Mouse (Mus musculus) kidney, postnatal 0 days (tissue): ENCODE results near the gene Dlgap4. TPM values are rescaled to one million over a fixed set of nuclear protein-coding genes. Genes with fewer than 3 reads are reported as not detected.

ENCODE experiments used
- ATAC-seq: fragments of 200-750 bp; cut with Nextera tagmentation; replicated peaks from 2 replicates; pipeline ENCODE4 v1.8.0; 2017; ENCODE audit warnings: low read depth, moderate number of reproducible peaks, moderate TSS enrichment, moderate library complexity; ENCODE audit not compliant: low FRiP score
- DNase-seq: peaks from one replicate; pipeline ENCODE4 v3.0.0-alpha.2; 2016; ENCODE audit warnings: low spot score
- H3K27ac ChIP-seq: fragments of 300-500 bp; sonication (generic); 2 replicates; pipeline ENCODE4 v1.5.1; 2014; ENCODE audit warnings: mild to moderate bottlenecking
- H3K27me3 ChIP-seq: fragments of 300-500 bp; sonication (generic); 2 replicates; pipeline ENCODE4 v1.6.1; 2014; ENCODE audit warnings: low read length, mixed read lengths; ENCODE audit not compliant: insufficient read depth
- H3K36me3 ChIP-seq: fragments of 300-500 bp; sonication (generic); 2 replicates; pipeline ENCODE4 v1.6.1; 2014; ENCODE audit warnings: low read length, mixed read lengths; ENCODE audit not compliant: insufficient read depth
- H3K4me1 ChIP-seq: fragments of 300-500 bp; sonication (generic); replicated peaks from 2 replicates; pipeline ENCODE4 v1.6.1; 2014; ENCODE audit warnings: antibody characterized with exemption, low read length, mixed read lengths; ENCODE audit not compliant: insufficient read depth
- H3K4me2 ChIP-seq: fragments of 300-500 bp; sonication (generic); 2 replicates; pipeline ENCODE4 v1.6.1; 2014; ENCODE audit warnings: mild to moderate bottlenecking, low read length, moderate library complexity, mixed read lengths
- H3K4me3 ChIP-seq: fragments of 300-500 bp; sonication (generic); replicated peaks from 2 replicates; pipeline ENCODE4 v1.5.1; 2014; ENCODE audit warnings: low read depth, low read length
- H3K9ac ChIP-seq: fragments of 300-500 bp; sonication (generic); 2 replicates; pipeline ENCODE4 v1.6.1; 2014; ENCODE audit warnings: low read depth, low read length
- H3K9me3 ChIP-seq: fragments of 300-500 bp; sonication (generic); replicated peaks from 2 replicates; pipeline ENCODE4 v1.6.1; 2016; ENCODE audit warnings: low read length, inconsistent platforms, mixed read lengths
- CTCF ChIP-seq: IDR thresholded peaks from 2 replicates; pipeline ENCODE4 v1.5.1; 2016; ENCODE audit warnings: antibody characterized with exemption, low read depth, mild to moderate bottlenecking, moderate library complexity
- WGBS: fragments of 180-500 bp; shearing (Covaris S2); extraction: QIAGEN DNeasy Blood & Tissue Kit; methylation state at CpG from one replicate; pipeline ENCODE4 v1.1.7; 2014; 5-methylcytosine and 5-hydroxymethylcytosine counted together
- polyA plus RNA-seq: library from polyadenylated mRNA; unstranded; fragments of >200 nt; fragmentation: Nextera tagmentation; extraction: Ambion mirVana; gene quantifications from 2 replicates; pipeline ENCODE4 v1.2.1, GENCODE M21; 2015

Gene Dlgap4
- polyA plus RNA-seq, 1 experiment from 2014 or later: 61.1 TPM

- Histone ChIP-seq H3K9me3 (no peaks in the 10 kb centered on the region), H3K36me3 (no peaks in the 10 kb centered on the region), H3K4me2 (no peak overlapping the region), H3K9ac (no peak overlapping the region), H3K27me3 (no peaks in the 10 kb centered on the region), H3K4me3 (no peak overlapping the region), H3K27ac (no peak overlapping the region), H3K4me1 (no peaks in the 10 kb centered on the region)
- TF ChIP-seq CTCF: no peak
- 63% methylated on average over 9 of the region's 9 CpGs for WGBS
- DNase-seq (no peak), ATAC-seq (no peak)
These were observed 84.7 kb downstream of the Dlgap4 start for GRCm38 (mm10) chr2:156698168-156698567.

GRCm38 (mm10) chr2:156705473-156705872, 92.0 kb downstream of the Dlgap4 start:
- Histone ChIP-seq H3K9ac (no peak overlapping the region), H3K4me1 (no peaks in the 10 kb centered on the region), H3K27ac (no peak overlapping the region), H3K4me3 (no peak overlapping the region), H3K9me3 (no peaks in the 10 kb centered on the region), H3K36me3 (no peaks in the 10 kb centered on the region), H3K4me2 (no peak overlapping the region), H3K27me3 (no peaks in the 10 kb centered on the region)
- 18% methylated on average over 6 of the region's 6 CpGs for WGBS
- DNase-seq (peak; percentile 79), ATAC-seq (no peak)
- peak; percentile 94 for TF ChIP-seq CTCF

GRCm38 (mm10) chr2:156716683-156717082, 103.2 kb downstream of the Dlgap4 start:
- 75% methylated on average over 6 of the region's 6 CpGs for WGBS
- ATAC-seq (no peak), DNase-seq (no peak)
- H3K9ac ChIP-seq: no peak overlapping the region
- H3K9me3 ChIP-seq: no peaks in the 10 kb centered on the region
- H3K4me3 ChIP-seq: no peak overlapping the region
- H3K4me2 ChIP-seq: no peak overlapping the region
- no peak overlapping the region for H3K27ac ChIP-seq
- H3K4me1 ChIP-seq: peaks cover 15% of the 10 kb centered on the region; the same call in 1 of the 2 replicates
- no peaks in the 10 kb centered on the region for H3K27me3 ChIP-seq
- H3K36me3 ChIP-seq: no peaks in the 10 kb centered on the region
- no peak for TF ChIP-seq CTCF

GRCm38 (mm10) chr2:156717320-156718281, 104.1 kb downstream of the Dlgap4 start:
- no peaks in the 10 kb centered on the region for H3K9me3 ChIP-seq
- H3K4me1 ChIP-seq: peaks cover 21% of the 10 kb centered on the region; the same call in 1 of the 2 replicates
- no peaks in the 10 kb centered on the region for H3K27me3 ChIP-seq
- H3K27ac ChIP-seq: peak overlapping the region; percentile 47
- TF ChIP-seq CTCF: no peak
- 18% methylated on average over 17 of the region's 17 CpGs for WGBS
- H3K9ac ChIP-seq: no peak overlapping the region
- ATAC-seq (peak; percentile 48), DNase-seq (peak; percentile 80)
- peak overlapping the region; percentile 21 for H3K4me2 ChIP-seq
- no peaks in the 10 kb centered on the region for H3K36me3 ChIP-seq
- H3K4me3 ChIP-seq: no peak overlapping the region

- ATAC-seq (no peak), DNase-seq (peak; percentile 50)
- H3K4me2 ChIP-seq: no peak overlapping the region
- no peaks in the 10 kb centered on the region for H3K36me3 ChIP-seq
- TF ChIP-seq CTCF: no peak
- H3K9me3 ChIP-seq: no peaks in the 10 kb centered on the region
- H3K9ac ChIP-seq: no peak overlapping the region
- 33% methylated on average over 5 of the region's 5 CpGs for WGBS
- peak overlapping the region; percentile 37 for H3K27ac ChIP-seq
- H3K27me3 ChIP-seq: no peaks in the 10 kb centered on the region
- H3K4me3 ChIP-seq: no peak overlapping the region
- H3K4me1 ChIP-seq: peaks cover 27% of the 10 kb centered on the region; the same call in 1 of the 2 replicates
These were observed 105.3 kb downstream of the Dlgap4 start for GRCm38 (mm10) chr2:156718793-156719192.

- Histone ChIP-seq H3K9me3 (no peaks in the 10 kb centered on the region), H3K4me3 (peak overlapping the region; percentile 93), H3K4me1 (peaks cover 31% of the 10 kb centered on the region; the same call in 1 of the 2 replicates), H3K27me3 (no peaks in the 10 kb centered on the region), H3K9ac (peak overlapping the region; percentile 96; the same call in 1 of the 2 replicates), H3K36me3 (no peaks in the 10 kb centered on the region), H3K27ac (peak overlapping the region; percentile 70), H3K4me2 (peak overlapping the region; percentile 85)
- ATAC-seq (no peak), DNase-seq (no peak)
- 89% methylated on average over 7 of the region's 8 CpGs for WGBS
- no peak for TF ChIP-seq CTCF
These were observed 106.2 kb downstream of the Dlgap4 start for GRCm38 (mm10) chr2:156719549-156720312.
